18 mouse cellular contexts compared by ENCODE assay signal in the genomic region with DNA sequence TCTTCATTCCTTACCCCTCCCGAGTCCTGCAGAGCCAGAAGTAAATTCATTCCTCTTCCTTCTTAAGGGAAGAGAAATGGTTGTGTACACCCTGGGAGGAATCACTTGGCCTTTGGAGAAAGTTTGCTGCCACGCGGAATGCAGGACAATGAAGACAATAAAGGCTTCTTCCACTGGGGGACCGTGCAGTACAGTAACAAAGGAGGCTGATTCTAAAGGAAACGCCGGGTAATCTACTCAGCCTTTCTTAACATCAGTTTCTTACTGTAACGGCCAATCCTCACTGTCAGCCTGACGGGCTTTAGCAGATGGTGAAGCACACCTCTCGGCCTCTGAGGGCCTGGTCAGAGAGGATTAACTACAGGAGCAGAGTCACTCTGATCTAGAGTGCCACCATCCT. TPM values are rescaled to one million over a fixed set of nuclear protein-coding genes. Genes with fewer than 3 reads are reported as not detected.
"Had no signal": no experiment of that assay in that cellular context is flagged by ENCODE, and none has a peak within 500 bp of the region (broad histone marks: within the 10 kb centered on the region; RNA-seq: fewer than 3 reads in every experiment).

No protein-coding gene starts in this region.

- H3K4me2 ChIP-seq: liver, embryonic 13.5 days; midbrain, embryonic 15.5 days had no signal

- H3K4me1 ChIP-seq: liver, embryonic 13.5 days; midbrain, embryonic 15.5 days had no signal

- H3K9me3 ChIP-seq: liver, embryonic 13.5 days; midbrain, embryonic 15.5 days had no signal

- H3K4me3 ChIP-seq: layer of hippocampus, adult 2 months; liver, embryonic 13.5 days; midbrain, embryonic 15.5 days had no signal

- H3K27me3 ChIP-seq: liver, embryonic 13.5 days; midbrain, embryonic 15.5 days had no signal

- H3K27ac ChIP-seq: kidney, postnatal 0 days; layer of hippocampus, adult 2 months; liver, embryonic 13.5 days; midbrain, embryonic 15.5 days; stomach, postnatal 0 days had no signal

- ATAC-seq: intestine, embryonic 16.5 days; midbrain, embryonic 15.5 days had no signal

- H3K36me3 ChIP-seq: liver, embryonic 13.5 days; midbrain, embryonic 15.5 days had no signal

- DNase-seq: kidney, adult 2 months; kidney, postnatal 25 days; layer of hippocampus, adult 9-11 months; liver, embryonic 13.5 days; lung, adult 2 months; lung, postnatal 14 days; lung, postnatal 4 days; right cerebral cortex, postnatal 14 days; right cerebral cortex, postnatal 4 days; thymus, postnatal 36 days had no signal

- H3K9ac ChIP-seq: liver, embryonic 13.5 days; midbrain, embryonic 15.5 days had no signal

RNA-seq across cellular contexts. Expression of a gene that starts 25.4 kb away (rescaled TPM):
- total RNA-seq: megakaryocyte progenitor cell, adult 5-6 weeks; megakaryocyte-erythroid progenitor cell, adult 5-6 weeks had no signal
- polyA plus RNA-seq: liver, adult 2 months had no signal
